Mouse (Mus musculus): ENCODE results near the gene Zc3h18.

Zc3h18 gene

DNA sequence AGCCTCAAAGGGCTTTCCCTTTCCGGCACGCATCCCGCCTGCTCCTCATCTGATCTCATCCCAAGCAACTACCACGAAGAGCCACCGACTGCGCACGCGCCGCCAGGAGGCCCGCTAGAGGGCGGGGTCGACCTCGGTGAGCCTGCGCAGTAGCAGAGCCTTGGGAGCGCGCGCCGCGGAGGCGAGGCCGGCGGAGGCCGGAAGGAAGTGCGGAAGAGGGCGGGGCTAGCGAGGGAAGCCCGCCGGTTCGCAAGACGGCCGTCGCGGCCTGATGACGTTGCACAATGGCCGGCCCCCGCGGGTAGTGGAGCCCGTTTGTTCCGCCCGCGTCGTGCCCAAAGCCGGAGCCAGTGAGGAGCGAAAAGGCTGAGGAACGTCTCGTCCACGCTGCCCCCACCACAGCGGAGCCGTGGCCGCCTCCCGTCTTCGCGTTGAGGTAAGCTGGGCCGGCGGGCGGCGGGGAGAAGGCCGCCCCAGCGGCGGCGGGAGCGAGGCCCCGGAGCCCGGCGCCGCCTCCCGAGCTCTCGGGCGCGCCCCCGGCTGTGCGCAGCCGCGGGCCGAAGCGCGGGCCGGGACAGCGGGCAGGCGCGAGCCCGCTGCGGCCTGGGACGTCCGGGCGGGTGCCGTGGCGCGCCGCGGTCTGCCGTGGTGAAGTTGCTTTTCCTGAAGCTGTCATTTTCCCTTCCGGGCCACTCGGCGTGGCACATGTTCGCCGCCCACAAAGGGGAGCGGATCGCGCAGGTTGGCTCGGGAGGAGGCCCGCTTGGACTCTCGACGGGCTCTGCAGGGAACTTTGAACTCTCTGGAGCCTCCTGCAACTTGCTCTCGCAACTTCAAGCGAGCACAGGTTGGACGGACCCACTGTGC, at the start of gene Zc3h18:
Gene Zc3h18, plus strand, starts transcription at position 245 of the 867 bp plus-strand sequence.
- DNase-seq (ENCODE audit: low spot score): peak; percentile 97

DNA sequence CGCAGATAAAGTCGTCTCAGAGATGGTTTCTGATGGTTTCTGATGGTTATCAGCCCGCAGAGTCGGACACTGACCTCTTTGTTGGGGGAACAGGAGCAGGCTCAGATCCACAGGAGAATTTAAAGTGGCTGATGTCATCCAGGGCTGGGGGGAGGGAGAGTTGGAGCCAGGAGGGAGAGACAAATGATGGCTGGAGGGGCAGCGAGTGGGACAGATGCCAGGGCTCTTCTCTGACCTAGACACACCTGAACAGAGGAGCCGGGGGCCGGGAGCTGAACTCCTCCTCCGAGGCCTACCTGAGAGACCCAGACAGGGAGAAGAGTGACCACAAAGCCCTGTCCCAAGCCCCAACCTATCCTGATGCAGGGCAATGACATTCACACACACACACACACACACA, 47.3 kb upstream of the Zc3h18 start:
- DNase-seq (ENCODE audit: low spot score): no peak

DNA sequence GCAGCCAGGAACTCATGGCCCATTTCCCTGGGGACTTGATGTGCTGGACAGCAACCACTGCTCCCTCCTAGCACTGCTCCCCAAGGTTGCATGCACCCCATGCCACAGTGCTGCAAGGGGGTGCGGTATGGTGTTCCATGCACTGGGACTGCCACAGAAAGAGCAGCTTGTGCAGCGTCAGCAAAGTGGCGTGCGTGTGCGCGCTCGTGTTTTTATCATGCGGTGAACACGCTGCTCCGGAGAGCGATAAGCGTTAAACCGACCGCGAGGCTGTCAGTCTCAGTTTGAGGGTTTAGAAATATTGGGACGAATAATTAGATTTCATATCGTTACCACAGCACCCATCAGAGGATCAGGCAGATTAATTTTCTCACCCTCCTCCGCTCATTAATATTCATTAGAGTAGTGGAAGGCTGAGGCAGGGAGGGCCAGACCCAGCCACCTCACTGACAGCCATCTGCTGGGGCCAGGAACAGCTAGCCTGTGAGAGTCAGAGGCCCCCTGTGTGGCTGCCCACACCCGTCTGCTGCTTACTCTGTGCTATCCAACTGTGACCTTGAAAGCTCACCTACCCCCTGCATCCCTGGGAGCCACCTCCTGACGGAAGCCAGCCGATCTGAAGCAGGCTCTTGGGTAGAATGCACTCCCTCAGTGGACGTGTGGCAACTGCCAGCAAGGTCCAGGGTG, 46.7 kb upstream of the Zc3h18 start:
- DNase-seq (ENCODE audit: low spot score): no peak

DNA sequence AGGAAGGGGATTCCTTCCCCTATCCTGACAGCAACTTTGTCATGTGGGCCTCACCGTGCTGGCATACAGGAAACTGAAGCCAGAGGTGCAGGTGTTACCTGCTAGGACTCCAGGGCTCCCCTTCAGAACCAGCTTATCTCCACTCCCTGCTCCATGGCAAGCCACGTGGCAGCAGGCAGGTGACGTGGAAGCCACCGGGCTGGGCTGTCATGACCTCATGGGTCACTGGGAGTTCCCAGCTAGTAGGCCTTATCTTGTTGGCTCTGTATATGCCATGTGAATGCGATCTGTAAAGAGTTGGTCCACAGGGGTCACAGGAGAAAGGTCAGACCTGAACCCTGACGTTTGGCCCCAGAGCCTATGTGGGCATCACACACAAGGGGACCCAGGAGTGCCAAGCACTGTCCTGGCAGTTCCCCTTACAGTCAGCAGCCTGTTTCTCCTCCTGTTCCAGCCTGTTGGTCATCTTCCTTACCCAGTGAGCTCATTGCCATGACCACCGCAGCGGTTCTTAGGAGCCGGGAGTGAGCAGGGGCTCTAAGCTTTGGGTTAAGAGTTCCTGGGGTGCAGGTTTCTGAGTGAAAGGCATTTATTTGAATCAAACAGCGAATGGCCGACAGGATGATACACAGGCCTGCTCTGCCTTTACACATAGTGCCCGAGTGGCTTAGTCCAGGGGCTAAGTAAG, 45.8 kb upstream of the Zc3h18 start:
- no peak for DNase-seq (ENCODE audit: low spot score)

DNA sequence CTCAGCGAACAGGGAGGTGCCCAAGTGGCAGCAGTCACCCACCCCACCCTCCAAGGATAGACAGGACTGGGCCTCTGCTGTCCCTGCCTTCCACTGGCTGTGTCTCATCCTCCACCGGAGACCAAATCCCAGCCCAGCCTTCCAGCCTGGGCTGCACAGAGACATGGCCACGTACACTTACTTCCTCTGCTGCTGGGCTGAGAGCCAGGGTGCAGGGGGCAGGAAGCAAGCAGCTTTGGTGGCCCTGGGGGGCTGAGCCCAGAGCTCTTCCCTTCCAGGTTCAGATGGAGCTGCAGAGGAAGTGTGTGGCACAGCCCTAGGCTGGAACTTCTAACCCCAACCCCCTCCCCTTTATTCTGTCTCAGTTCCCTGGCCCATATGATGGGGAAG, 45.3 kb upstream of the Zc3h18 start:
- DNase-seq (ENCODE audit: low spot score): no peak

DNA sequence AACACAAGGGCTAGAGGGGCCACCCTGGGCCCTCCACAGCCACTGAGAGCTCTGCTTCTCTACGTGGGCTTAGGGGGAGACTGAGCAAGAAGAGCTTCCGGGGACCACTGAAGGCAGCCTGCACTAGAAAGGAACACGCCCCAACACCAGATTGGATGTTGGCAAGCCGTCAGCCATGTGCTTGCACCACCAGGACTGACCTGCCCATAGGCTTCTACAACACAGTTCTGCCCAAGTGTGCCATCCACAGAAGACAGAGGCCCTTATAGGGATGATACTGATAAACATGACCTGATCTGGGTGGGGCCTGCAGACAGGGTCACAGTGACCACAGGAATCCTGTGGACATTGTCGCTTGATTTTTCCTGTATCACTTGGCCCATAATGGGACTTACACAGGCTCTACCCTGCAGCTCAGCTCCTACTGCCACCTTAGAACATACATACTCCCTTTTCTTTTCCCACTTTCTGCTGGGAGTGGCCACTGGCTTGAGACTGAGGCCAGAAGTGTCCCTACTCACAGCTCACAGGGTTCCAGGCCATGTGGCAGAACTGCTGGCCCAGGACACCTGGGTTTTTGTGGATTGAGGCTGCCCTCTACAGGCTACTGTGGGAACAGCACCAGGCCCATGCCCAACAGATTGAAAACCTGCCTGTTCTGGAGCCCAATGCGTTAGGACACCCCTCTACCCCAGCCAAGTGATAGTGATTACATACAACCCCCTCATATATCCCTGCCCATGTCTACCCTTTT, 43.5 kb upstream of the Zc3h18 start:
- DNase-seq (ENCODE audit: low spot score): peak; percentile 79

DNA sequence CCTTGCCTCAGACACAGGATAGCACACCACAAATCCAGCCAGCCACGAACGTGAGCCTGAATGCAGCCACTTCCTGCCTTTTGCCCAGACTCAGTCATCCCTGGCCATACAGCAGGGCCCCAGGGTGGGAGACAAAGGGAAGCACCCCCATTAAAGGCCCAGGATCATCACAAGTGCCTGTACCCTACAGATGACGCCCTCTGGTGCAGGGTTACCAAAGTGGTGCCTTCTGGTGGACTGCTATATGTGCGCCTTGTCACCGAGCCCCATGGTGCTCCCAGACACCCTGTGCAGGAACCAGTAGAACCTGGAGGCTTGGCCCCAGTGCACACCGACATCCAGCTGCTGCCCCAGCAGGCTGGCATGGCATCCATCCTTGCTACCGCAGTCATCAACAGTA, 42.9 kb upstream of the Zc3h18 start:
- DNase-seq (ENCODE audit: low spot score): no peak

DNA sequence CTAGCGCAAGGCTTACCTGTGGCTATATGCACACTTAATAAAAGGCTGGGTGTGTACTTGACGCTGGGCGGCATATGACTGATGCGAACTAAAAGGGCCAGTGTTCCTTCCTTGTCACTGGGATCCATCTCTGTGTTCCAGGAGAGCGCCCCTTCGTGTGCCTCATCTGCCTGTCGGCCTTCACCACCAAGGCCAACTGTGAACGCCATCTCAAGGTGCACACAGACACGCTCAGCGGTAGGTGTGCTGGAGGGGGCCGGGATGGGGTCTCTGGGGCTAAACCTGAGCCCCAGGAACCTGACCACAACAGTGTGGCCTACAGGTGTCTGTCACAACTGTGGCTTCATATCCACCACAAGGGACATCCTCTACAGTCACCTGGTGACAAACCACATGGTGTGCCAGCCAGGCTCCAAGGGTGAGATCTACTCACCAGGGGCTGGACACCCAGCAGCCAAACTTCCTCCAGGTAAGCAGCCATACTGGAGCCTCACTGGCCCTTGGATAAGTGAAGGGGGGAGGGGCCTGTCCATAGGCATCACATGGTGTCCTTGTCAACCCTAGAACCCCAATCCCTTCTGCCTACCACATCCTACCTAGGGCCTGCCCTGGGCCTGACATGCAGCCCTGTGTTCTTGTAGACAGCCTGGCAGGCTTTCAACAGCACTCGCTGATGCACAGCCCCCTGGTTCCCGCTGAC, 41.5 kb upstream of the Zc3h18 start:
- DNase-seq (ENCODE audit: low spot score): no peak

DNA sequence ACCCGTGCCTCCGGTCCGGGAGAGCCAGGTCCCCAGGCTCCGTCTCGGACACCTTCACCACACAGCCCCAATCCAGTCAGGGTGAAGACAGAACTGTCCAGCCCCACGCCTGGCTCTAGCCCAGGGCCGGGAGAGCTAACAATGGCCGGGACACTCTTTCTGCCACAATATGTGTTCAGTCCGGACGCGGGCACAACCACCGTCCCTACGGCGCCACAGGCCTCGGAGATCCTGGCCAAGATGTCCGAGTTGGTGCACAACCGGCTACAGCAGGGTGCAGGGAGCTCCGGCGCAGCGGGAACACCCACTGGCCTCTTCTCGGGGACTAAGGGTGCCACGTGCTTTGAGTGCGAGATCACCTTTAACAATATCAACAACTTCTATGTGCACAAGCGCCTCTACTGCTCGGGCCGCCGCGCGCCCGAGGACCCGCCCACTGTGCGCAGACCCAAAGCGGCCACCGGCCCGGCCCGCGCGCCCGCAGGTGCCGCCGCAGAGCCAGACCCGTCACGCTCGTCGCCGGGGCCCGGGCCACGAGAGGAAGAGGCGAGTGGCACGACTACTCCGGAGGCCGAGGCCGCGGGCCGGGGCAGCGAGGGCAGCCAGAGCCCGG, 40.7 kb upstream of the Zc3h18 start:
- no peak for DNase-seq (ENCODE audit: low spot score)

DNA sequence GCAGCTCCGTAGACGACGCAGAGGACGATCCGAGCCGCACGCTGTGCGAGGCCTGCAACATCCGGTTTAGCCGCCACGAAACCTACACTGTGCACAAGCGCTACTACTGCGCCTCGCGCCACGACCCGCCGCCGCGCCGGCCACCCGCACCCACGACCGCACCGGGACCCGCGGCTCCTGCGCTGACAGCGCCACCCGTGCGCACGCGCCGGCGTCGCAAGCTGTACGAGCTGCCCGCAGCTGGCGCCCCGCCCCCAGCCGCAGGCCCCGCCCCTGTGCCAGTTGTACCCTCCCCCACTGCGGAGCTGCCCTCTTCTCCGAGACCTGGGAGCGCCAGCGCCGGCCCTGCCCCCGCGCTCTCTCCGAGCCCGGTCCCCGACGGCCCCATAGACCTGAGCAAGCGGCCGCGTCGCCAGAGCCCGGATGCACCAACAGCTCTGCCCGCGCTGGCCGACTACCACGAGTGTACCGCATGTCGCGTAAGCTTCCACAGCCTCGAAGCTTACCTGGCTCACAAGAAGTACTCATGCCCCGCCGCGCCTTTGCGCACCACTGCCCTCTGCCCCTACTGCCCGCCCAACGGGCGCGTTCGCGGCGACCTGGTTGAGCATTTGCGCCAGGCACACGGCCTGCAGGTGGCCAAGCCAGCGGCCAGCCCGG, 40.0 kb upstream of the Zc3h18 start:
- DNase-seq (ENCODE audit: low spot score): no peak

DNA sequence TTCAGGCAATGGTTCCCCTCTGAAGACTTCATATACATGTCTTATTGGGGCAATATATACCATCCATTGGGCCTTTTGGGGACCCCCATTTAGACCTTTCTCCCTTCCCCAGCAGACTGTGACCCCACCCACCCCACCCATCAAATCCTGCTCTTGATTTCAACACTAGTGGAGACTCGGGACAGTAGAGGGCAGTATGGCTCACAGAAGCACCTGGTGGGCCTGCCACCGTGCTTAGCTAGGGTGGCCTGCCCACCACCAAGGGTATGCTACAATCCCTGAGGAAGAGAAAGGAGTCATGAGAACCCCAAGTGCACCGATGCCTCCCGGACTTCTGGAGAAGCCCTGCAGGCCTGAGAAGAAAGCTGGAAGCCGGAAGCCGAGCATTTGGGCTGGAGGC, 37.6 kb upstream of the Zc3h18 start:
- DNase-seq (ENCODE audit: low spot score): no peak

DNA sequence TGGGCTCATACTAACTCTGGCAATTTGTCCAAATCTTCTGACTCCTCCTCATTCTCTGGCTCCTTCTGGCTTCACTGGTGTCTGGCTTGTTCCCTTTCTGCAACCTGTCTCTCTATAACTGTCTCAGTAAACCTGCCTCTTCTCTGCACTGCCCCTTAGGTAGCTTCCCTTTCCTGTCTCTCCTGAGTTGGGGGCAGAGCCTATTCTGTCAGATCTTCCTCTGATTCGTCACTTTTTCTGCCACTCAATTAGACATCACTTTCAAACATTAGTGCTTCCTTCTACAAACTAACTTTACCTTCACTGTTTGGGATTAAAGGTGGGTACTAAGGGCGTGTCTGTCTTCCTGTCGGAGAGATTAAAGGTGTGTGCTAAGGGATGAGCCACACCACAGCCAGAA, 35.6 kb upstream of the Zc3h18 start:
- DNase-seq (ENCODE audit: low spot score): no peak

DNA sequence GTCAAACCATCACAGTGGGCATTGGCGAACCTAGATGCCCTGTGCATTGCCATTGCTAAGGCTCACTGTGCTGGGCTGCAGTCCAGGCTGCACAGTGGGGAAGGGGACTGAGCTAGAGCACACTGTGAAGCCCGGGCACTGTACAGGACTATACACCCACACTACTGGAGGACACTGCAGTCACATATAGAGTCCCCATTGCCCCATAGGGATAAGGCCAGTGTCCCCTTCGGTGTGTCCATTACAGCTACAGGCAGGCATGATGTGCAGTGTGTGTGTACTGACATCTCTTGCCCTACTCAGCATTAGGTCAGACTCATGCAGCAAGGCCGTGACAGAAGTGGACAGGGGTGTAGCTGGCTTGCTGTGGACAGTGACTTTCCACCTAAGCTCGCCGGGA, 34.6 kb upstream of the Zc3h18 start:
- no peak for DNase-seq (ENCODE audit: low spot score)

DNA sequence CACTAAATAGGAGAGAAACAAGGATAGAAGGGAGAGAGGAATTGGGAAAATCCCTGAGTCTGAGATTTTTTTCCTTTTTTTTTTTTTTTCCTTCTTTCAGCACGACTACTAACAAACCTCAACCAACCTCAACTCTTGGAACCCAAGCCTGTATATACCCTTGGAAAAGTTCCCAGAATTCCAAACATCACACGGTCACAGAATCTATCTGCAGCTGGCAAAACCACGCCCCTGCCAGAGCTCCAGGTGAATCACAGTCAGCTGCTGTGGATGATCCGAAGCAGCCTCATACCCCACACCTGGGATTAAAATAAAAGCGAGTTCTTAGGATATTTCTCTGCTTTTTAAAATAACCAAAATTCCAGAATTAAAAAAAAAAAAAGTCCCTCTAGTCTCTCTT, 34.0 kb upstream of the Zc3h18 start:
- no peak for DNase-seq (ENCODE audit: low spot score)

DNA sequence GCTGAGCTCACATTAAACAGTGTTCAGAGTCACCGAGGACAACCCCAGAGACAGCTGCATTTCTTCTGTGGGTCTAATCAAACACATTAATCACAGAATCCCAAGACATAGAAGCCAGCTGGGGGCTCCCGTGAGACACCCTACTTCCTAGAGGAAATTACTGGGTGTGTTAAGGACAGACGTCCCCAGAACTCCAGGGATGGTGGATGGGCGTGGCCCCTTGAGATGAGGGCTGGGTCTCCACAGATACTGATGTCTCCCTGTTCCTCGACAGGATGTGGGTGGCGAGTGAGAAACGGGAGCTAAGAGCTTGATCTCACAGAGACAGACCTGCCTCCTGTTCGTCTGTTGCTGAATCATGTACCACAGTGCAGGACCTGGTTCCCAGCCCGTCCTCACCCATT, 33.6 kb upstream of the Zc3h18 start:
- DNase-seq (ENCODE audit: low spot score): no peak

DNA sequence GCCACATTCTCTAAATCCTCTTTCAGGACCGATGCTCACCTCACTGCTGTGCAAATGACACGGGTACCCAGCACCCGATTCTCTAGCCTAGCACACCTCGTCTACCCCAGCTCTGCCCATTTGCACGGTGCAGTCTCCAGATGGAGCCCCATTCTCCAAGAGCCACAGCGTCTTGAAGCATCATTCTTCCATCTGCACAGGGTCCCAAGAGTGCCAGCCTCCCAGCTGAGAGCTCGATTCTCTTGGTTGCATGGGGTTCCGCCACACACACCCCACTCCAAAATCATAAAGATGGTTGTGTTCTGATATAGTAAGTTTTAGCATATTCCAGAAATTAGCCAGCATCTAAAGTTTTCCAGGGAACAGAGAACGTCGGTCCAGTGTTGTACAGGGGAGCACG, 33.1 kb upstream of the Zc3h18 start:
- no peak for DNase-seq (ENCODE audit: low spot score)

DNA sequence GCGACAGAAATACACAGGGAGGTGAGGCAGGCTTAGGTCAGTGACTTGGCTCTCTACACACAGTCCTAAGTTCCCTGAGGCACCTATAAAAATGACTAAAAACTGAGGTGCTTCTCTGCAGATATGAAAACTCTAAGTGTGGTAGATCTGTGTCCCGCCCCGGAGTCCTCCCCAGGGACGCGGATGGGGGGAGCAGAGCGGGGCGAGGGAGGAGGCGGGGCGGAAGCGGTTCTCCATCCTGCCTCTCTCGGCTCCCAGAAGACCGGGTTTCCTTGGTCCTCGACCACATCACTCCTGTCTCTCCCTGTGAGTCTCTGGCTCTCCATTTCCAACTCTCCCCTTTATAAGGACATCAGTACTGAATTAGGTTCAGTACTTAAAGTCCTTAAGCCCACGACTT, 32.7 kb upstream of the Zc3h18 start:
- DNase-seq (ENCODE audit: low spot score): no peak

DNA sequence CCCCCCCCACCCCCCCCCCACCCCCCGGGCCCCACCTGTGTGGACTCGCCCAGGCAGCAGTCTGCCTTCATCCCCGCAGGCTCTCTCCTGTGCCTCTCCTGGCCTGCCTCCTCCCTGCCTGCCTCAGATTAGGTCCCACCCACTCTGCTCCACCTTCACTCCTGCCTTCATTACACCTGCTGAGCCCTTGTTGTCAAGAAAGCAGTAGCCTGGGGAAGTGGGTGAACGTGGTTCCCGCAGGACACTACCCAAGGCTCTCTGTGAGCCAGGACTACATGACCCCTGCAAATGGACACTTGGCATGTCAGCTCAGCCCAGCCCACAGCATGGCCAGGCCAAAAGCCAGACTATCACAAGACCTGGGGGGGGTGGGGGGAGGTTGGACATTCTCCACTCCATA, 32.2 kb upstream of the Zc3h18 start:
- DNase-seq (ENCODE audit: low spot score): no peak

DNA sequence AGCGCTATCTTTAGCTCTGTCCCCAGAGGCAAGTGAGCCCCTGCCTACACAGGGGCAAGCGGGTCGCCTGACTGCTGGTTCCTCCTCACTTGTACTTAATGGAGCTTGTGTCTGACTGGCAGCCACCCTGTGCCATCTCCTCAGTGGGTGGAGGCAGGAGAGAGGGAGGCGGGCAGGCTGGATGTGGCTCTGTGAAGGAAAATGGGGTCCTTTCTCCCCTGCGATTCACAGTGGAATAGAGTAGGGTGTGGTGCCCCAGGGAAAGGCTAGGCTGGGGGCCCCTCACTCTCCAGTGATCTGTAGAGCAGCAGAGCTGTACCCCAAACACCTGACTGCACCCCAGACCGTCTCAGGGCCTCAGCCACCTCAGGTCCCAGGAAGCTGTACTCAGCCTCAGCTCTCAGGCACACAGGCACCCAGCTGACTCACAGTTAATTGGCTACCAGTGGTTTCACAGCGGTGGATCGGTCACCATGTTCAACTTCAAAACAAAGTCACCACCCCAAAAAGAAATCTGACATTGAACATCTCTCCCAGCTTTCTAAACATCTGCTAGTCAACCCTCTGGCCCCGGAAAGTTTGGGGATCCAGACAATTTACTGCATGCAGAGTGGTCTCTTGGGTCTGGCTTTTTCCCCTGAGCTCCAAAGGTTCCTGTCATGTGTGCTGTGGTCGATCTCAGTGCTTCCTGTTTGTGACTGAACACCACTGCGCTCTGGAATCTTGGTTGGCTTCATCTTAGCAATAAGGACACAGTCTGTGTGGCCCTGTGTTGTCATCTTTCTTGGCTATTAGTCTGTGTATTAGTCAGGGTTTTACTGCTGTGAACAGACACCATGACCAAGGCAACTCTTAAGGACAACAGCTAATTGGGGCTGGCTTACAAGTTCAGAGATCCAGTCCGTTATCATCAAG, 31.0 kb upstream of the Zc3h18 start:
- no peak for DNase-seq (ENCODE audit: low spot score)

All from adipocyte (in vitro differentiated cells).